Mouse (Mus musculus): Measurements from ENCODE around the gene Snx22. TPM values are rescaled to one million over a fixed set of nuclear protein-coding genes. Genes with fewer than 3 reads are reported as not detected.

The Snx22 gene
- polyA plus RNA-seq, 1 experiment from 2014 or later = 11.6 TPM

- peaks cover 16% of the 10 kb centered on the region for H3K27me3 ChIP-seq
- no peak overlapping the region for H3K4me2 ChIP-seq
- H3K9ac ChIP-seq = no peak overlapping the region
- 25% methylated on average over 5 of the region's 5 CpGs for WGBS
- peaks cover 44% of the 10 kb centered on the region for H3K36me3 ChIP-seq
- H3K4me1 ChIP-seq (replicated peaks) = peaks cover 14% of the 10 kb centered on the region
- H3K4me3 ChIP-seq = no peak overlapping the region
- ATAC-seq (ENCODE audit: low FRiP score, low read depth) = no peak
- H3K9me3 ChIP-seq = no peaks in the 10 kb centered on the region
- H3K27ac ChIP-seq (replicated peaks) = no peak overlapping the region
These were observed 2.0 kb downstream of the Snx22 start for GRCm38 (mm10) chr9:66067542-66067941.

- Histone ChIP-seq H3K36me3 (peaks cover 48% of the 10 kb centered on the region), H3K4me2 (no peak overlapping the region), H3K9ac (no peak overlapping the region), H3K4me1 (replicated peaks) (peaks cover 21% of the 10 kb centered on the region), H3K27ac (replicated peaks) (no peak overlapping the region), H3K9me3 (no peaks in the 10 kb centered on the region), H3K4me3 (no peak overlapping the region), H3K27me3 (peaks cover 16% of the 10 kb centered on the region)
- ATAC-seq (ENCODE audit: low FRiP score, low read depth) = no peak
- 90% methylated on average over 3 of the region's 3 CpGs for WGBS
These were observed 2.7 kb downstream of the Snx22 start for GRCm38 (mm10) chr9:66066791-66067190.

GRCm38 (mm10) chr9:66064316-66064715, 5.2 kb downstream of the Snx22 start:
- Histone ChIP-seq H3K36me3 (peaks cover 48% of the 10 kb centered on the region), H3K9ac (no peak overlapping the region), H3K4me2 (no peak overlapping the region), H3K27me3 (peaks cover 12% of the 10 kb centered on the region), H3K9me3 (no peaks in the 10 kb centered on the region), H3K27ac (replicated peaks) (no peak overlapping the region), H3K4me3 (no peak overlapping the region), H3K4me1 (replicated peaks) (peaks cover 31% of the 10 kb centered on the region)
- no peak for ATAC-seq (ENCODE audit: low FRiP score, low read depth)
- WGBS = 98% methylated on average over 11 of the region's 11 CpGs

GRCm38 (mm10) chr9:66063446-66063845, 6.1 kb downstream of the Snx22 start:
- Histone ChIP-seq H3K4me3 (no peak overlapping the region), H3K9me3 (no peaks in the 10 kb centered on the region), H3K9ac (no peak overlapping the region), H3K27me3 (peaks cover 12% of the 10 kb centered on the region), H3K27ac (replicated peaks) (no peak overlapping the region), H3K36me3 (peaks cover 48% of the 10 kb centered on the region), H3K4me2 (no peak overlapping the region), H3K4me1 (replicated peaks) (peaks cover 28% of the 10 kb centered on the region)
- WGBS = 91% methylated on average over 3 of the region's 3 CpGs
- no peak for ATAC-seq (ENCODE audit: low FRiP score, low read depth)

- Histone ChIP-seq H3K4me1 (replicated peaks) (peaks cover 28% of the 10 kb centered on the region), H3K9ac (peak overlapping the region; percentile 87), H3K27me3 (no peaks in the 10 kb centered on the region), H3K4me2 (peak overlapping the region; percentile 80), H3K27ac (replicated peaks) (peak overlapping the region; percentile 87; the same call in 1 of the 2 replicates), H3K36me3 (peaks cover 40% of the 10 kb centered on the region), H3K9me3 (no peaks in the 10 kb centered on the region), H3K4me3 (peak overlapping the region; percentile 74)
- no peak for ATAC-seq (ENCODE audit: low FRiP score, low read depth)
- WGBS = 76% methylated on average over 3 of the region's 3 CpGs
These were observed 7.9 kb downstream of the Snx22 start for GRCm38 (mm10) chr9:66061656-66062055.

- H3K4me1 ChIP-seq (replicated peaks) = peaks cover 28% of the 10 kb centered on the region
- peaks cover 33% of the 10 kb centered on the region for H3K36me3 ChIP-seq
- H3K27ac ChIP-seq (replicated peaks) = peak overlapping the region; percentile 87
These were observed 8.5 kb downstream of the Snx22 start for GRCm38 (mm10) chr9:66060986-66061385.

GRCm38 (mm10) chr9:66060308-66060647, 9.2 kb downstream of the Snx22 start:
- Histone ChIP-seq H3K9me3 (no peaks in the 10 kb centered on the region), H3K4me1 (replicated peaks) (peaks cover 28% of the 10 kb centered on the region), H3K27me3 (no peaks in the 10 kb centered on the region), H3K36me3 (peaks cover 26% of the 10 kb centered on the region), H3K9ac (peak overlapping the region; percentile 87), H3K4me2 (peak overlapping the region; percentile 80), H3K4me3 (peak overlapping the region; percentile 74), H3K27ac (replicated peaks) (peak overlapping the region; percentile 87)
- ATAC-seq (ENCODE audit: low FRiP score, low read depth) = peak; percentile 77
- WGBS = under 1% methylated on average over 20 of the region's 20 CpGs

More at GRCm38 (mm10) chr9:66060986-66061385, 8.5 kb downstream of the Snx22 start:
- H3K27me3 ChIP-seq = no peaks in the 10 kb centered on the region
- no peaks in the 10 kb centered on the region for H3K9me3 ChIP-seq
- 32% methylated on average over 4 of the region's 4 CpGs for WGBS
- peak overlapping the region; percentile 87 for H3K9ac ChIP-seq
- H3K4me2 ChIP-seq = peak overlapping the region; percentile 80
- peak overlapping the region; percentile 74 for H3K4me3 ChIP-seq
- no peak for ATAC-seq (ENCODE audit: low FRiP score, low read depth)

GRCm38 (mm10) chr9:66059583-66060307, 9.8 kb downstream of the Snx22 start, which contains the start of gene Ppib:
Gene Ppib, plus strand, starts transcription at chr9:66060222.
- Histone ChIP-seq H3K27ac (replicated peaks) (peak within 1 kb of the TSS; percentile 87), H3K4me2 (peak within 1 kb of the TSS; percentile 80), H3K9me3 (no peaks in the 10 kb centered on the region), H3K36me3 (peaks cover 23% of the 10 kb centered on the region), H3K9ac (peak within 1 kb of the TSS; percentile 87), H3K27me3 (no peaks in the 10 kb centered on the region), H3K4me3 (peak within 1 kb of the TSS; percentile 74), H3K4me1 (replicated peaks) (peaks cover 28% of the 10 kb centered on the region)
- ATAC-seq (ENCODE audit: low FRiP score, low read depth) = peak; percentile 97
- WGBS = under 1% methylated on average over 51 of the region's 51 CpGs

- ATAC-seq (ENCODE audit: low FRiP score, low read depth) = no peak
- 41% methylated on average over 1 of the region's 1 CpGs for WGBS
- Histone ChIP-seq H3K4me3 (no peak overlapping the region), H3K9me3 (no peaks in the 10 kb centered on the region), H3K4me1 (replicated peaks) (no peaks in the 10 kb centered on the region), H3K27me3 (no peaks in the 10 kb centered on the region), H3K4me2 (no peak overlapping the region), H3K27ac (replicated peaks) (no peak overlapping the region), H3K36me3 (no peaks in the 10 kb centered on the region), H3K9ac (no peak overlapping the region)
These were observed 15.9 kb downstream of the Snx22 start for GRCm38 (mm10) chr9:66053620-66054019.

- H3K27me3 ChIP-seq = no peaks in the 10 kb centered on the region
- H3K27ac ChIP-seq (replicated peaks) = no peak overlapping the region
- H3K9me3 ChIP-seq = no peaks in the 10 kb centered on the region
- H3K4me1 ChIP-seq (replicated peaks) = no peaks in the 10 kb centered on the region
- H3K4me3 ChIP-seq = no peak overlapping the region
- no peak for ATAC-seq (ENCODE audit: low FRiP score, low read depth)
- no peaks in the 10 kb centered on the region for H3K36me3 ChIP-seq
- no peak overlapping the region for H3K9ac ChIP-seq
- 96% methylated on average over 1 of the region's 1 CpGs for WGBS
- no peak overlapping the region for H3K4me2 ChIP-seq
These were observed 16.8 kb downstream of the Snx22 start for GRCm38 (mm10) chr9:66052731-66053130.

GRCm38 (mm10) chr9:66051493-66051892, 18.0 kb downstream of the Snx22 start:
- no peak for ATAC-seq (ENCODE audit: low FRiP score, low read depth)
- H3K4me1 ChIP-seq (replicated peaks) = no peaks in the 10 kb centered on the region
- 73% methylated on average over 4 of the region's 4 CpGs for WGBS

GRCm38 (mm10) chr9:66049931-66050601, 19.5 kb downstream of the Snx22 start:
- Histone ChIP-seq H3K9ac (no peak overlapping the region), H3K4me2 (no peak overlapping the region), H3K27me3 (no peaks in the 10 kb centered on the region), H3K27ac (replicated peaks) (no peak overlapping the region), H3K4me3 (no peak overlapping the region), H3K9me3 (no peaks in the 10 kb centered on the region), H3K4me1 (replicated peaks) (no peaks in the 10 kb centered on the region), H3K36me3 (no peaks in the 10 kb centered on the region)
- 66% methylated on average over 6 of the region's 6 CpGs for WGBS
- ATAC-seq (ENCODE audit: low FRiP score, low read depth) = no peak

More at GRCm38 (mm10) chr9:66051493-66051892, 18.0 kb downstream of the Snx22 start:
- Histone ChIP-seq H3K4me3 (no peak overlapping the region), H3K9me3 (no peaks in the 10 kb centered on the region), H3K36me3 (no peaks in the 10 kb centered on the region), H3K27ac (replicated peaks) (no peak overlapping the region), H3K4me2 (no peak overlapping the region), H3K9ac (no peak overlapping the region), H3K27me3 (no peaks in the 10 kb centered on the region)
